Mouse (Mus musculus) C2C12 (cell line): ENCODE results near the gene Tulp2.
"Not testable (repeated sequence)": the region's sequence is repeated elsewhere in the genome, so short reads cannot be mapped to it uniquely, and the experiment has no call there.

Source experiments
- CTCF ChIP-seq: IDR thresholded peaks from one replicate; pipeline ENCODE4 v1.5.1; 2011; ENCODE audit not compliant: control insufficient read depth, insufficient read depth, insufficient read length
- MAX ChIP-seq: IDR thresholded peaks from one replicate; pipeline ENCODE4 v1.6.1; 2011; ENCODE audit warnings: mild to moderate bottlenecking, control low read depth
- USF1 ChIP-seq: IDR thresholded peaks from one replicate; pipeline ENCODE4 v1.6.1; 2011; ENCODE audit warnings: low read depth, mild to moderate bottlenecking, control low read depth, moderate library complexity

- TF ChIP-seq CTCF, MAX, USF1: not testable (repeated sequence)
Measured at GRCm38 (mm10) chr7:45462868-45463267, 18.8 kb upstream of the Tulp2 start.
